Mouse (Mus musculus) testis, adult 2 months (tissue): Measurements from ENCODE around the gene Atp1a1. TPM values are rescaled to one million over a fixed set of nuclear protein-coding genes. Genes with fewer than 3 reads are reported as not detected.

Experiments
- H3K27ac ChIP-seq: fragments of 200-500 bp; 2 replicates; pipeline ENCODE4 v1.5.1; 2012; ENCODE audit warnings: low read depth, low read length; ENCODE audit not compliant: control insufficient read depth, insufficient read depth
- H3K27me3 ChIP-seq: fragments of 200-500 bp; 2 replicates; pipeline ENCODE4 v1.6.1; 2012; ENCODE audit warnings: mild to moderate bottlenecking, low read length, moderate library complexity; ENCODE audit not compliant: control insufficient read depth, insufficient read depth
- H3K36me3 ChIP-seq: fragments of 200-500 bp; 2 replicates; pipeline ENCODE4 v1.6.1; 2012; ENCODE audit warnings: mild to moderate bottlenecking, low read length; ENCODE audit not compliant: control insufficient read depth, insufficient read depth
- H3K4me1 ChIP-seq: fragments of 200-500 bp; 2 replicates; pipeline ENCODE4 v1.6.1; 2012; ENCODE audit warnings: low read length; ENCODE audit not compliant: control insufficient read depth, insufficient read depth
- H3K4me3 ChIP-seq: fragments of 200-500 bp; 2 replicates; pipeline ENCODE4 v1.5.1; 2012; ENCODE audit warnings: low read depth, mild to moderate bottlenecking, low read length, moderate library complexity, mixed read lengths; ENCODE audit not compliant: control insufficient read depth
- CTCF ChIP-seq: fragments of 200-500 bp; IDR thresholded peaks from 2 replicates; pipeline ENCODE4 v1.5.1; 2012; ENCODE audit warnings: low read depth, mild to moderate bottlenecking, inconsistent platforms, low read length, moderate library complexity; ENCODE audit not compliant: control insufficient read depth, insufficient read depth, insufficient replicate concordance
- POLR2A ChIP-seq: fragments of 200-500 bp; IDR thresholded peaks from 2 replicates; pipeline ENCODE4 v1.6.1; 2012; ENCODE audit warnings: low read depth, mild to moderate bottlenecking, inconsistent platforms, low read length, moderate library complexity; ENCODE audit not compliant: control insufficient read depth
- polyA plus RNA-seq: library from polyadenylated mRNA; depleted of rRNA; stranded (reverse); fragments of >200 nt; gene quantifications from 2 replicates; pipeline ENCODE4 v1.2.3, GENCODE M21; 2012

Atp1a1 gene
- polyA plus RNA-seq, 1 experiment: 57.0 TPM

GRCm38 (mm10) chr3:101568627-101569026, 35.9 kb downstream of the Atp1a1 start:
- Histone ChIP-seq H3K4me3 (no peak overlapping the region), H3K4me1 (no peaks in the 10 kb centered on the region), H3K36me3 (no peaks in the 10 kb centered on the region), H3K27me3 (no peaks in the 10 kb centered on the region), H3K27ac (no peak overlapping the region)
- TF ChIP-seq CTCF (no peak), POLR2A (no peak)

GRCm38 (mm10) chr3:101564011-101564410, 40.5 kb downstream of the Atp1a1 start:
- Histone ChIP-seq H3K4me1 (peaks cover 3% of the 10 kb centered on the region; the same call in 1 of the 2 replicates), H3K4me3 (no peak overlapping the region), H3K36me3 (no peaks in the 10 kb centered on the region), H3K27me3 (no peaks in the 10 kb centered on the region), H3K27ac (peak overlapping the region; percentile 24; the same call in 1 of the 2 replicates)
- TF ChIP-seq CTCF (no peak), POLR2A (no peak)

GRCm38 (mm10) chr3:101562510-101563209, 41.8 kb downstream of the Atp1a1 start:
- Histone ChIP-seq H3K4me3 (no peak overlapping the region), H3K27me3 (no peaks in the 10 kb centered on the region), H3K36me3 (no peaks in the 10 kb centered on the region), H3K4me1 (peaks cover 3% of the 10 kb centered on the region; the same call in 1 of the 2 replicates), H3K27ac (peak overlapping the region; percentile 81)
- TF ChIP-seq CTCF (no peak), POLR2A (no peak)

- Histone ChIP-seq H3K36me3 (no peaks in the 10 kb centered on the region), H3K27ac (peak overlapping the region; percentile 81), H3K4me3 (no peak overlapping the region), H3K4me1 (peaks cover 3% of the 10 kb centered on the region), H3K27me3 (no peaks in the 10 kb centered on the region)
- TF ChIP-seq CTCF (no peak), POLR2A (no peak)
Observed at GRCm38 (mm10) chr3:101561948-101562347, 42.5 kb downstream of the Atp1a1 start.

DNA sequence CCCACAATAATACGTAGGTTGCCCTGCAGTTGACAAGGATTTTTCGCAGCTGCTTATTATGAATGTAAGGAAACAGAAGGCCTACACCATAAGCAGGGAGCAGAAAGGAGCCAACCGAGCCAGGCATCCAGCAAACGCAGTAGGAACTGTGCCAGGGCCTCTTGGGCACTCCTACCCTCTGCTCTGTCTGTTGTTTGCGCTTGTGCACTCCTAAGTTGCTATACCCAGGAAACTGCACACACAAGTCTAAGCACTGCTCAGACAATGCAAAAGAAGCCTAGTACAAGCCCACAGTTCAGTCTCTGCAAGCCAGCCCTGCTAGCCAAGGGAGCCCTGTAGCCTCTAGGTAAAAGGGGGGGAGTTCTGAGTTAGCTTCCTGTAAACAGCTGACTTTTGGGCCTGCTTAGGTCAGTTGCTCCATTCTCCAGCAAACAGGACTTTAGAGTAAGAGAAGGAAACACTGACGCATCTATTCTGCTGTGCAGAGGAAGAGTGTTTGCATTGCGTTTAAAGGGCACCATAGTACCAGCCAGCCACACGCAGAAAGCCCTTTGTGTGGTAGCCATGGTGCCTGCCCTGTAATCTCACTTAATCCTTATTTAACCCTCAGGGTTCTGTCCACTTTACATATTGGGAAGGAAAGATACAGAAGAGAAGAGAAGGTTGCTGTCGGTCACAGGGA, 43.5 kb downstream of the Atp1a1 start:
- H3K36me3 ChIP-seq: no peaks in the 10 kb centered on the region
- H3K27me3 ChIP-seq: no peaks in the 10 kb centered on the region
- TF ChIP-seq CTCF (no peak), POLR2A (no peak)
- peaks cover 3% of the 10 kb centered on the region for H3K4me1 ChIP-seq
- no peak overlapping the region for H3K4me3 ChIP-seq
- peak overlapping the region; percentile 77 for H3K27ac ChIP-seq

GRCm38 (mm10) chr3:101556712-101557111, 47.8 kb downstream of the Atp1a1 start:
- Histone ChIP-seq H3K27ac (no peak overlapping the region), H3K4me1 (peaks cover 8% of the 10 kb centered on the region), H3K36me3 (no peaks in the 10 kb centered on the region), H3K27me3 (no peaks in the 10 kb centered on the region), H3K4me3 (no peak overlapping the region)
- TF ChIP-seq CTCF (no peak), POLR2A (no peak)
